Mouse (Mus musculus): ENCODE data around the gene Robo3.

Robo3 gene

GRCm38 (mm10) chr9:37437772-37438735 lies 5.0 kb upstream of the Robo3 start:
- no peak for TF ChIP-seq GATA4 (IDR thresholded peaks at IDR 0.05; ENCODE audit: insufficient replicate concordance, low read length)

DNA sequence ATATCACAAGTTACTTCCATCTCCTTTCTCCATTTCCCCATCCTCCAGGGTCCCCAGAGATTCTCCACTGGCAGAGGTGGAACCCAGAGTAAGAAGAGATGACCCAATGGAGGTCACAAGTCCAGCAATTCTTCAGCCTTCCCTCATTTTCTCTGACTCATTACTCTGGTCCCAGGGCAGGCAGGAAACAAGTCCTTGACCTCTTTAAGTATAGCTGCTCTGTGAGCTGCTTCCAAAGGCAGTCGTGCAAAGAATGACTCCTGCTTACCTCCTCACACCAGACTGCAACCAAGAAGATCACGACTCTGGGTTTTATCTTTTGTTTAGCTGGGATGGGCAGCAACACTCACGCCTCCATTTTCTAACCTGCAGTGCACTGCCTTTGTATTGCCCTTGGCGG lies 2.6 kb upstream of the Robo3 start:
- TF ChIP-seq GATA4 (IDR thresholded peaks at IDR 0.05; ENCODE audit: insufficient replicate concordance, low read length): no peak

DNA sequence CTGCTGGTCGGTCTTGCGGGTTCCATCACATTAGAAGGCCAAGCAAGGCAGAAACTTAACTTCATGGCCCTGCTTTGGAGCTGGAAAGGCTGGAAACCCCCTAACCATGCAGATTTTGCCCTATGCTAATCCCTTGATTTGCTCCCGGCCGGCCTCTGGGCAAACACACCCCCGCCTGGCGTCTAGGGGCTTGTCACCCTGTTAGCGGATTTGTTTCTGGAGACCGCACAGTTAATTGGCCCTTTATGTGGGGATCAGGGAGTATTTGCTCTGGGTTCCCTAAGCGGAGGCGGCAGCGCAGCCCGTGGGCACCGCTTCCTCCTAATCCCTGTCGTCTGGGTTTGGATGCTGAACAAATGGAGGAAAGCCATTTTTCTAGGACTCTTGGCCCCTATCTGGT lies 1.9 kb upstream of the Robo3 start:
- no peak for TF ChIP-seq GATA4 (IDR thresholded peaks at IDR 0.05; ENCODE audit: insufficient replicate concordance, low read length)

- no peak for TF ChIP-seq GATA4 (IDR thresholded peaks at IDR 0.05; ENCODE audit: insufficient replicate concordance, low read length)
These were observed 946 bp upstream of the Robo3 start for GRCm38 (mm10) chr9:37433823-37434560.

GRCm38 (mm10) chr9:37432026-37432666 lies 900 bp downstream of the Robo3 start:
- no peak for TF ChIP-seq GATA4 (IDR thresholded peaks at IDR 0.05; ENCODE audit: insufficient replicate concordance, low read length)

GRCm38 (mm10) chr9:37430582-37430981 lies 2.5 kb downstream of the Robo3 start:
- no peak for TF ChIP-seq GATA4 (IDR thresholded peaks at IDR 0.05; ENCODE audit: insufficient replicate concordance, low read length)

- no peak for TF ChIP-seq GATA4 (IDR thresholded peaks at IDR 0.05; ENCODE audit: insufficient replicate concordance, low read length)
These were observed 3.7 kb downstream of the Robo3 start for GRCm38 (mm10) chr9:37429326-37429725.

DNA sequence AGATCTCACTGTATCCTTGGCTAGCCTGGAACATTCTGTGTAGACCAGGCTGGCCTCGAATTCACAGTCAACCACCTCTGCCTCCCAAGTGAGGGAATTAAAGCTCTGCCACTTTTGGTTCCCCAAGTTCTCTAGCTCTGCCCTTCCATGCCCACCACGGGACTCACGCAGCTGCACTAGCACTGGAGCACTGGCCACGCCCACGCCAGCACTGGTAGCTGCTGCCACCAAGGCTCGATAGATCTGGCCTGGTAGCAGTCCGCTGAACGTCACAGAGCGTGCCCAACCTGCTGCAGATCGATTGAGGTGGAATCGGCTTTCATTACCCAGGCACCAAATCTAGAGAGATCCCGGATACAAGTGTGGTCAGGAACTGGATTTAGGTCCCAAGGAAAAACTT lies 11.8 kb downstream of the Robo3 start:
- no peak for TF ChIP-seq GATA4 (IDR thresholded peaks at IDR 0.05; ENCODE audit: insufficient replicate concordance, low read length)

- no peak for TF ChIP-seq GATA4 (IDR thresholded peaks at IDR 0.05; ENCODE audit: insufficient replicate concordance, low read length)
These were observed 12.4 kb downstream of the Robo3 start for GRCm38 (mm10) chr9:37420676-37421075.

GRCm38 (mm10) chr9:37418791-37419190 lies 14.3 kb downstream of the Robo3 start:
- TF ChIP-seq GATA4 (IDR thresholded peaks at IDR 0.05; ENCODE audit: insufficient replicate concordance, low read length): no peak

GRCm38 (mm10) chr9:37414666-37415065 lies 18.4 kb downstream of the Robo3 start:
- TF ChIP-seq GATA4 (IDR thresholded peaks at IDR 0.05; ENCODE audit: insufficient replicate concordance, low read length): no peak

- no peak for TF ChIP-seq GATA4 (IDR thresholded peaks at IDR 0.05; ENCODE audit: insufficient replicate concordance, low read length)
These were observed 20.1 kb downstream of the Robo3 start for GRCm38 (mm10) chr9:37412989-37413388.

DNA sequence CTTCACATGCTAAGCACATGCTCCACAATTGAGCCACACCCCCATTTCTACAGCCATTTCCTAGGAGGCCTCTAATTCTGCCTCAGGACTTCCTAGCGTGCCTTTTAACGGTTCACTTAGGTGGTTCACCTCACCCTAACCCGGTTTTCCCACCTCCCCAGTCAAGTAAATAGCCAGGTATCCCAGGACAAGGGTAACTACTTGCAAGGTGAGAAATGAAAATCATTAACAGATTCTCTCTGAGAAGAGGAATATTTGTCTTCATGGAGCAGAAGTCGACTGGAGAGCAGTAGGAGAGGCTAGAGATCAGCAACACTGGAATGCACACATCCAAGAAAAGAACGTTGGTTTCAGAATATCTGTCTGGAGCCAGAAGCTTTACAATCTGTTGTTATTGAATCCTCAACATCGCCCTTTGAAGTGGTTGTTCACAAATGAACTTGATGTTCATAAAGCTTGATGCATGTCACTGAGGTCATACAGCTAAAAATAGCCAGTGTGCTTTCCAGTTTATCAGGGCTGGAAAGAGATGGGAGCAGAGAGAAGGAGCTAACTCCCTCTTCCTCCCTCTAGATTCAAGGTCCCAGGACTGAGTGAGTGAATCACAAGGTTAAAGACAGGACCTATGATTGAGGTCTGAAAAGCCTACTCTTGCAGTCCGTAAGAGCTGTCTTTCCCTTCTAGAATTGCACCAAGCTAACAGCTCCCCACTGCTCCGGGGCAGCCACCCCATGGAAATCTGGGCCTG lies 23.2 kb downstream of the Robo3 start:
- TF ChIP-seq GATA4 (IDR thresholded peaks at IDR 0.05; ENCODE audit: insufficient replicate concordance, low read length): no peak

DNA sequence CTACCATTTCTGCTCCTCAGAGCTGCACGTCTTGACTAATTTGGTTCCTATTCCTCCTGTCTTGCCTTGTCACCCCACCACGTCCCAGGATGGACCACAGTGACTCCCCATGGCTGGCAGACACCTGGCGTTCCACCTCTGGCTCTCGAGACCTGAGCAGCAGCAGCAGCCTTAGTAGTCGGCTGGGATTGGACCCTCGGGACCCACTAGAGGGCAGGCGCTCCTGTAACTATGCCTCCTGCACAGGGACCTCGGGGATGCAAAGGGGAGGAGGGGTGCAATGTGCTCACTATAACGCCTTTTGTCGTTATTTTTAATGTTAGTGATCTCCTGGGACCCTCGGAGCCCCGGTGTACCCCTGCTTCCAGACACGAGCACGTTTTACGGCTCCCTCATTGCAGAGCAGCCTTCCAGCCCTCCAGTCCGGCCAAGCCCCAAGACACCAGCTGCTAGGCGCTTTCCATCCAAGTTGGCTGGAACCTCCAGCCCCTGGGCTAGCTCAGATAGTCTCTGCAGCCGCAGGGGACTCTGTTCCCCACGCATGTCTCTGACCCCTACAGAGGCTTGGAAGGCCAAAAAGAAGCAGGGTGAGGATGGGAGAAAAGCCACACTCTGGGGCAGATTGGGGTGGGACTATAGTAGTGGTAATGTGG lies 25.1 kb downstream of the Robo3 start:
- TF ChIP-seq GATA4 (IDR thresholded peaks at IDR 0.05; ENCODE audit: insufficient replicate concordance, low read length): no peak
